Mouse (Mus musculus): Measurements from ENCODE around the gene Atp6v1g2.

GRCm38 (mm10) chr17:35254241-35255098 is 21.0 kb downstream of the Atp6v1g2 start:
- TF ChIP-seq TAL1 (conservative IDR thresholded peaks at IDR 0.05; ENCODE audit: low read depth, low read length) (no peak), CTCF (IDR thresholded peaks at IDR 0.05; ENCODE audit: low read depth, low read length) (peak; percentile 89)

Measured in G1E (cell line).